Mouse (Mus musculus) embryo, embryonic 10 days (tissue): ENCODE measurements around the gene Lipk.

Experiments used
- DNase-seq: peaks from one replicate; pipeline ENCODE4 v3.0.0-alpha.2; 2015; ENCODE audit warnings: low spot score

Lipk gene

DNA sequence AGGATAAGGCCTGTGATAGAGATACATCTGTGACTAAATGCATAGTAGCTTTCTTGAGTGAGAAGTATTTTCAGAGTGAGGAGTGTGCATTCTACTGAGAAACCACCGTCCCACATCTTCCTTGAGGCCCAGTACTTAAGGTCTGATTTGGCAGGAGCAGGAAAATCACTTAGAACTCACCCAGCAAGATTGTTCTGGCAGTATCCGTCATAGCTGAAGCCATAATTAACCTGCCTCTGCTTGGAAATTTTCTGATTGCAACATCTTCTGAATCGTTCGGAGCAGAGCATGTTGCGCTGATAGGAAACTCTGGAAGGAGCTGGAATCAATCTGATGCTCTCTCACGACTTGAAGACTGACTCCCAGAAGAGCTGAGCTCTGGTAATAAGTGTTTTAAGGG is at the start of gene Lipk:
Gene Lipk, plus strand, starts transcription at position 289 of the 400 bp plus-strand sequence.
- DNase-seq, result no peak

DNA sequence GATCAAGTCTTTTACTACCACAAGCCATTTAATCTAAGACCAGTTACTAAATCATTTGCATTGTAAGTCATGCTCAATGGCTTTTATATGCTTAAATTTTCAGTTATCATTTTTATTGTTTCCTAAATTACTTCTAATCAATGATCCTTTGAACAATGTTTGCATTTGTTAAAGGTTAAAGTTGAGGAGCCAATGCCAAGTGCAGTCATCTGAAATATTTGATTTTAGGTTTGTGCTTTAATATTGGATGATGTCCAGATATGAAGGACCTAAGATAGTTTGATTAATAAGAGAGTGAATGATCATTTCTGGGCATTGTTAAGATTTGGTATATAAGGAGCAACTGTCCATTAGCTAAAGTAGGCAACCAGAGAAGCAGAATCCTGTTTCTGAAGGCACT is 47.2 kb upstream of the Lipk start, which contains the start of gene Lipf:
Gene Lipf, plus strand, starts transcription at position 301 of the 400 bp plus-strand sequence.
- no peak for DNase-seq

- DNase-seq, result peak; percentile 39
Observed at GRCm38 (mm10) chr19:33979007-33979406, 29.1 kb upstream of the Lipk start.

GRCm38 (mm10) chr19:33983043-33983442 is 25.0 kb upstream of the Lipk start:
- DNase-seq, result no peak

- no peak for DNase-seq
Observed at GRCm38 (mm10) chr19:34021440-34022172, 13.5 kb downstream of the Lipk start.

DNA sequence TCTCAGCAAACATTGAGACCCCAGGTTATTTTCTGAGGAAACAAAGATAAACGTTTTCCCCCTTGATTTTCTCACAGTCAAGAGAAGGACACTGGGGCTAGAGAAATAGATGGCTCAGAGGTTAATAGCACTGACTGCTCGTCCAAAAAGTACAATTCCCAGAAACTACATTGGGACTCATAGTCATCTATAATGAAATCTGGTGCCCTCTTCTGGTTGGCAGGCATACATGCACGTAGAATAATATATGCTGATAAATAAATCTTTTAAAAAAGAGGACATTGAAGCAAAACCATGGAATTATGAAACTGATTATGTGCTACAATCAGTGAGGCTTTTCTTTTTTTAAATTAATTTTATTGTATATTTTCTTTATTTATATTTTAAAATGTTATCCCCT is 14.7 kb downstream of the Lipk start:
- peak; percentile 20 for DNase-seq

GRCm38 (mm10) chr19:34039731-34040130 is 31.6 kb downstream of the Lipk start:
- DNase-seq, result no peak

DNA sequence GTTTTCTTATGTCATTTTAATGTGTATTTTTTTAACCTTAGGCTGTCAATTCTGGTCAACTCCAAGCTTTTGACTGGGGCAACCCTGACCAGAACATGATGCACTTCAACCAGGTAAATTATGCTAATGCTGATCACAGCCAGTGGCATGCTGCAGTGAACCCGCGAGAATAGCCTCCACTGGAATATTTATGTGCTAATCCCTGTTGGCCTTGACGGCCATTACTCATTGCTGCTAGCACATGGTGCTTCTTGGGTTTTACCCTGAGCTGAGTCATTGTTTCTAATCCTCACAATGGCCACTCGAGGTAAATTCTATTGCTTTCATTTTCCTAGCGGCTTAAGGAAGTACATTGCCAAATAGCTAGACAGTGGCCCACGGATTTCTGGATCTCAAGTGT is 34.9 kb downstream of the Lipk start:
- DNase-seq, result no peak

GRCm38 (mm10) chr19:34049371-34050039 is 41.4 kb downstream of the Lipk start:
- DNase-seq, result no peak

DNA sequence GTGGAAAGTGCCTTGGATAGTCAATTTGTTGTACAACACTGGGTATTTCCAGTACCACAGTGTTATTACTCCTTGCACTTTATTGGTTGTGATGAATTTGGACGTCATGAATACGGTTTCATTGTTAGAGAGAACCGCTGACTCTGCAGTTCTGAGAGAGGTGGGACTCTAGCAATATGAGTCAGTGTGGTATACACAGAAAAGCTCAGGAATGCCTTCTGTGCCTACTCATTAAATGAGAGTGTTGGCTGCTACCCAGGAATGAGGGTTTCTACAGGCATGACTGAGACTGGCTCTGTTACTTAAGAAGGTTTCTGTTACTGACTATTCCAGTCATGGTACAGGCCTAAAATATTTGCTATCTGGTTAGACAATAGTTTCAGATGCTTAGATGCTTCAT is 43.4 kb downstream of the Lipk start:
- DNase-seq, result no peak

GRCm38 (mm10) chr19:34063547-34063946 is 55.5 kb downstream of the Lipk start:
- DNase-seq, result no peak

DNA sequence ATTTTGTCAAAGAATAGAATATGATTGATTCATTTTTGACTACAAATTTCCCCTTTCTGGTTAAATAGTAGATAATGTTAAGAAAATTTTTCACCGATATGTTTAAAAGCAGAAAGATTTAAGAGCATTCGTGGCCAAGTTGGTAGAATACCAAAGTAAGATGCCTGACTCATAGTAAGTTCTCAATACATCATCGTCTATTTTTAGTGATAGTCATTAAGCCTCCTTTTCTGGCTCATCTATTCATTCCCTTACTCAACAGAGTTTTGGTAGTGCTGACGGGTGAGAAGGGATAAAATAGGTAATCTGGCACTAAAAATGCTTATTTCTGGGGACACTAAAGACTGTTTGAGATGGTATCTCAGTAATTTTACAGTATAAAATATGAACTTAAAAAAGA is 56.0 kb downstream of the Lipk start:
- DNase-seq, result no peak

DNA sequence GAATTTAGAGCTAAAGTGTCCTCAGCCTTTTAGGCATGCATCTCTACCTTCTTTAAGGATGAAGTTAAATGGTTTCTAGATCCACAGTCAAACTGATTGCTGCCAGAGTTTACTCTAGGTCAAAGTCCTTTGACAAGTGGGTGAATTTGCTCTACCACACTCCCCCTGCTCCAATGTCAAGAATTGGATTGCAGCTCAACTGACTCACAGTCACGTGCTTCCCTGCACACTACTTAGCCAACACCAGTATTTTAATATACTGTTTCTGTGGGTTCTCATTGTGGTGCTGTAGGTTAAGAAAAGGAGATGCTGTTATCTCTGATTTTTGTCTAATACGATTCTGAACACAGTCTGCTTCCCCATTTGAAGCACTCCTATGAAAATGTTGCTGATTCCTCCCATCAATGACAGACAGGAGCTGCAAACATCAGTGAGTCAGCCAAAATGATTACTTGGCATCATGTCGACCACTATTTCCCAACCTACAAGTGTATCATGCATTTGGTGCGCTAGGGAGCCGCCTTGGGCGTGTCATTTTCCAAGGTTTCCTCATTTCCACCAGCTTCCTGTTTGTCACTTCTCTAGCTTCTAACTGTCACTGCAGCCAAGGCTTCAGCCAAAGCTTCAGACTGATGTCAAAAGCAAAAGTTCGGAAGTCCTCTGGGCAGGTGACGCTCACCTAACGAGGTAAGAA is 58.8 kb downstream of the Lipk start, which contains the start of gene Lipn:
Gene Lipn, plus strand, starts transcription at position 580 of the 694 bp plus-strand sequence.
- no peak for DNase-seq

DNA sequence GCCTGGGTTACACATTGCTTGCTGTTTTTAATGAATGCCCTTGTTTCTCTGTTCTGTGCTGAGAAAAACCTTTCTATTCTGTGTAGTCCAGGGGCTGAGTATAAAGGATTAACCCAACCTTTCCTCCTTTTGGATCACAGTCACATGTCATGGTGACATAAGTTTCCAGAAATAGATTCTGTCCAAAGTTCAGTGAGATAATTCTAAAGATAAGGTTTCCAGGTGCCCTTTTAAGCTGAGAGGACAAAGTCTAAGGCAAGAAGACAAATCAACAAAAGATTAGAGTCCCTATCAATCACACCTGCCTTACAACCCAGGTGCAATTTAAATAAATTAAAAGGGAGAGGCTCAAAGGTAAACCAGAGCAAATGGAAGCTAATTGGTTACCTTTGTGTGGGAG is 66.1 kb downstream of the Lipk start:
- DNase-seq, result no peak

GRCm38 (mm10) chr19:34078130-34078529 is 70.0 kb downstream of the Lipk start:
- no peak for DNase-seq

GRCm38 (mm10) chr19:34089011-34089680 is 81.1 kb downstream of the Lipk start:
- DNase-seq, result no peak

- no peak for DNase-seq
Observed at GRCm38 (mm10) chr19:34095381-34095780, 87.3 kb downstream of the Lipk start.

GRCm38 (mm10) chr19:34096228-34096627 is 88.1 kb downstream of the Lipk start:
- DNase-seq, result no peak
